Mouse (Mus musculus): ENCODE measurements around the gene Zic2. TPM values are rescaled to one million over a fixed set of nuclear protein-coding genes. Genes with fewer than 3 reads are reported as not detected.
"Not testable (repeated sequence)": the region's sequence is repeated elsewhere in the genome, so short reads cannot be mapped to it uniquely, and the experiment has no call there.

The Zic2 gene
- polyA plus RNA-seq, 1 experiment from 2014 or later: 11.4 TPM

GRCm38 (mm10) chr14:122459332-122459731 lies 15.9 kb upstream of the Zic2 start:
- not testable (repeated sequence) for ATAC-seq (replicated peaks; ENCODE audit: low FRiP score); H3K9me3 ChIP-seq (ENCODE audit: control insufficient read depth, low read length); DNase-seq (ENCODE audit: low spot score); H3K27me3 ChIP-seq (ENCODE audit: control insufficient read depth, insufficient read depth, low read length); H3K27ac ChIP-seq (ENCODE audit: low read depth, low read length); H3K36me3 ChIP-seq (ENCODE audit: control insufficient read depth, insufficient read depth, low read length)
- H3K4me3 ChIP-seq (ENCODE audit: low read depth, low read length): peak overlapping the region; percentile 19; the same call in 1 of the 2 replicates
- H3K9ac ChIP-seq (ENCODE audit: low read length): peak overlapping the region; percentile 57; the same call in 1 of the 2 replicates
- 72% methylated on average over 9 of the region's 12 CpGs for WGBS
- peak overlapping the region; percentile 48; the same call in 1 of the 2 replicates for H3K4me2 ChIP-seq (ENCODE audit: low read depth, low read length, severe bottlenecking)
- peaks cover 13% of the 10 kb centered on the region for H3K4me1 ChIP-seq (replicated peaks; ENCODE audit: control insufficient read depth, insufficient read depth, low read length)

GRCm38 (mm10) chr14:122459776-122460175 lies 15.5 kb upstream of the Zic2 start:
- no peaks in the 10 kb centered on the region for H3K36me3 ChIP-seq (ENCODE audit: control insufficient read depth, insufficient read depth, low read length)
- peak overlapping the region; percentile 48 for H3K4me2 ChIP-seq (ENCODE audit: low read depth, low read length, severe bottlenecking)
- 92% methylated on average over 1 of the region's 1 CpGs for WGBS
- peaks cover 10% of the 10 kb centered on the region for H3K4me1 ChIP-seq (replicated peaks; ENCODE audit: control insufficient read depth, insufficient read depth, low read length)
- no peak for ATAC-seq (replicated peaks; ENCODE audit: low FRiP score)
- peak overlapping the region; percentile 57 for H3K9ac ChIP-seq (ENCODE audit: low read length)
- no peak for DNase-seq (ENCODE audit: low spot score)
- H3K4me3 ChIP-seq (ENCODE audit: low read depth, low read length): peak overlapping the region; percentile 19
- H3K27ac ChIP-seq (ENCODE audit: low read depth, low read length): 0 out of 2 replicates have a peak overlapping the region, but pooled peaks have one; percentile 5
- no peaks in the 10 kb centered on the region for H3K9me3 ChIP-seq (ENCODE audit: control insufficient read depth, low read length)
- peaks cover 4% of the 10 kb centered on the region; the same call in 1 of the 2 replicates for H3K27me3 ChIP-seq (ENCODE audit: control insufficient read depth, insufficient read depth, low read length)

GRCm38 (mm10) chr14:122460226-122460625 lies 15.0 kb upstream of the Zic2 start:
- H3K27me3 ChIP-seq (ENCODE audit: control insufficient read depth, insufficient read depth, low read length): peaks cover 4% of the 10 kb centered on the region; the same call in 1 of the 2 replicates
- 40% methylated on average over 5 of the region's 5 CpGs for WGBS
- H3K4me1 ChIP-seq (replicated peaks; ENCODE audit: control insufficient read depth, insufficient read depth, low read length): peaks cover 6% of the 10 kb centered on the region; the same call in 1 of the 2 replicates

GRCm38 (mm10) chr14:122461500-122461899 lies 13.7 kb upstream of the Zic2 start:
- DNase-seq (ENCODE audit: low spot score): no peak
- Histone ChIP-seq H3K27ac (ENCODE audit: low read depth, low read length) (peak overlapping the region; percentile 99), H3K4me1 (replicated peaks; ENCODE audit: control insufficient read depth, insufficient read depth, low read length) (peaks cover 5% of the 10 kb centered on the region; the same call in 1 of the 2 replicates), H3K36me3 (ENCODE audit: control insufficient read depth, insufficient read depth, low read length) (no peaks in the 10 kb centered on the region), H3K4me2 (ENCODE audit: low read depth, low read length, severe bottlenecking) (peak overlapping the region; percentile 75), H3K9me3 (ENCODE audit: control insufficient read depth, low read length) (no peaks in the 10 kb centered on the region), H3K9ac (ENCODE audit: low read length) (peak overlapping the region; percentile 98), H3K27me3 (ENCODE audit: control insufficient read depth, insufficient read depth, low read length) (peaks cover 4% of the 10 kb centered on the region; the same call in 1 of the 2 replicates), H3K4me3 (ENCODE audit: low read depth, low read length) (peak overlapping the region; percentile 80)
- no peak for ATAC-seq (replicated peaks; ENCODE audit: low FRiP score)
- 20% methylated on average over 3 of the region's 3 CpGs for WGBS

More at GRCm38 (mm10) chr14:122460226-122460625, 15.0 kb upstream of the Zic2 start:
- H3K36me3 ChIP-seq (ENCODE audit: control insufficient read depth, insufficient read depth, low read length): no peaks in the 10 kb centered on the region
- ATAC-seq (replicated peaks; ENCODE audit: low FRiP score) (no peak), DNase-seq (ENCODE audit: low spot score) (no peak)
- peak overlapping the region; percentile 19 for H3K4me3 ChIP-seq (ENCODE audit: low read depth, low read length)
- no peaks in the 10 kb centered on the region for H3K9me3 ChIP-seq (ENCODE audit: control insufficient read depth, low read length)
- H3K27ac ChIP-seq (ENCODE audit: low read depth, low read length): 0 out of 2 replicates have a peak overlapping the region, but pooled peaks have one; percentile 5
- H3K4me2 ChIP-seq (ENCODE audit: low read depth, low read length, severe bottlenecking): peak overlapping the region; percentile 48
- H3K9ac ChIP-seq (ENCODE audit: low read length): peak overlapping the region; percentile 57

GRCm38 (mm10) chr14:122461966-122462365 lies 13.3 kb upstream of the Zic2 start:
- Histone ChIP-seq H3K4me3 (ENCODE audit: low read depth, low read length) (peak overlapping the region; percentile 80), H3K9me3 (ENCODE audit: control insufficient read depth, low read length) (no peaks in the 10 kb centered on the region), H3K4me1 (replicated peaks; ENCODE audit: control insufficient read depth, insufficient read depth, low read length) (peaks cover 5% of the 10 kb centered on the region; the same call in 1 of the 2 replicates), H3K27ac (ENCODE audit: low read depth, low read length) (peak overlapping the region; percentile 99), H3K27me3 (ENCODE audit: control insufficient read depth, insufficient read depth, low read length) (peaks cover 8% of the 10 kb centered on the region), H3K9ac (ENCODE audit: low read length) (peak overlapping the region; percentile 98), H3K36me3 (ENCODE audit: control insufficient read depth, insufficient read depth, low read length) (no peaks in the 10 kb centered on the region), H3K4me2 (ENCODE audit: low read depth, low read length, severe bottlenecking) (peak overlapping the region; percentile 75)
- ATAC-seq (replicated peaks; ENCODE audit: low FRiP score) (no peak), DNase-seq (ENCODE audit: low spot score) (peak; percentile 66)
- WGBS: 11% methylated on average over 9 of the region's 9 CpGs

- 3% methylated on average over 17 of the region's 17 CpGs for WGBS
- Histone ChIP-seq H3K36me3 (ENCODE audit: control insufficient read depth, insufficient read depth, low read length) (no peaks in the 10 kb centered on the region), H3K9ac (ENCODE audit: low read length) (peak overlapping the region; percentile 98), H3K27me3 (ENCODE audit: control insufficient read depth, insufficient read depth, low read length) (peaks cover 8% of the 10 kb centered on the region), H3K9me3 (ENCODE audit: control insufficient read depth, low read length) (no peaks in the 10 kb centered on the region), H3K4me3 (ENCODE audit: low read depth, low read length) (peak overlapping the region; percentile 80), H3K4me1 (replicated peaks; ENCODE audit: control insufficient read depth, insufficient read depth, low read length) (peaks cover 5% of the 10 kb centered on the region; the same call in 1 of the 2 replicates), H3K27ac (ENCODE audit: low read depth, low read length) (peak overlapping the region; percentile 99), H3K4me2 (ENCODE audit: low read depth, low read length, severe bottlenecking) (peak overlapping the region; percentile 75)
- no peak for ATAC-seq (replicated peaks; ENCODE audit: low FRiP score)
- DNase-seq (ENCODE audit: low spot score): peak; percentile 64
These were observed 12.6 kb upstream of the Zic2 start for GRCm38 (mm10) chr14:122462689-122463079.

GRCm38 (mm10) chr14:122463080-122463691 lies 12.0 kb upstream of the Zic2 start:
- Histone ChIP-seq H3K27me3 (ENCODE audit: control insufficient read depth, insufficient read depth, low read length) (peaks cover 12% of the 10 kb centered on the region), H3K4me1 (replicated peaks; ENCODE audit: control insufficient read depth, insufficient read depth, low read length) (peaks cover 5% of the 10 kb centered on the region; the same call in 1 of the 2 replicates), H3K9me3 (ENCODE audit: control insufficient read depth, low read length) (no peaks in the 10 kb centered on the region), H3K4me2 (ENCODE audit: low read depth, low read length, severe bottlenecking) (peak overlapping the region; percentile 75), H3K9ac (ENCODE audit: low read length) (peak overlapping the region; percentile 98), H3K4me3 (ENCODE audit: low read depth, low read length) (peak overlapping the region; percentile 80), H3K36me3 (ENCODE audit: control insufficient read depth, insufficient read depth, low read length) (no peaks in the 10 kb centered on the region), H3K27ac (ENCODE audit: low read depth, low read length) (peak overlapping the region; percentile 99)
- ATAC-seq (replicated peaks; ENCODE audit: low FRiP score): no peak
- DNase-seq (ENCODE audit: low spot score): peak; percentile 79
- under 1% methylated on average over 40 of the region's 40 CpGs for WGBS

- Histone ChIP-seq H3K4me3 (ENCODE audit: low read depth, low read length) (peak overlapping the region; percentile 80), H3K4me2 (ENCODE audit: low read depth, low read length, severe bottlenecking) (peak overlapping the region; percentile 75), H3K27ac (ENCODE audit: low read depth, low read length) (peak overlapping the region; percentile 99), H3K27me3 (ENCODE audit: control insufficient read depth, insufficient read depth, low read length) (peaks cover 13% of the 10 kb centered on the region), H3K9ac (ENCODE audit: low read length) (peak overlapping the region; percentile 98)
- under 1% methylated on average over 58 of the region's 58 CpGs for WGBS
- not testable (repeated sequence) for H3K36me3 ChIP-seq (ENCODE audit: control insufficient read depth, insufficient read depth, low read length); H3K9me3 ChIP-seq (ENCODE audit: control insufficient read depth, low read length); H3K4me1 ChIP-seq (replicated peaks; ENCODE audit: control insufficient read depth, insufficient read depth, low read length)
- peak; percentile 10 for ATAC-seq (replicated peaks; ENCODE audit: low FRiP score)
- DNase-seq (ENCODE audit: low spot score): peak; percentile 86
These were observed 11.4 kb upstream of the Zic2 start for GRCm38 (mm10) chr14:122463734-122464341.
